27 mouse cellular contexts compared by ENCODE assay signal in the genomic region with DNA sequence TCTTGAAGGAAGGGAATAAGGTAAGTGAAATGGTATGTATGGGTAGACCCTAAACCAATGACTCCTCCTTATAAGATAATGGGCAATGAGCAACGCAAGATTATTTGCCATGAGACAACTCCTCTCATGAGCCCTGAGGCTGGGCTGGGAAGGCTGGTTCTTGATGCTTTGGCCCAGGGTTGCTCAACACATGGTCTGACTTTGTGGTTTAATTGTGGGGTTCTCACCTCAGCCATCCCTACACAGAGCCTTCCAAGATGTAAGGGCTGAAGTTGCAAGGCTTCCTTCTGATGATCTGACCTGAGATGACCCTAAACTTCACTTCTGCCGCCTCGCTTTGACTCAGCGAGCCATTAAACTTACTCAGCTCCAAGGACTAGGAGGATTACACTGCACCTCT.
"Had no signal": no experiment of that assay in that cellular context is flagged by ENCODE, and none has a peak within 500 bp of the region (broad histone marks: within the 10 kb centered on the region; RNA-seq: fewer than 3 reads in every experiment).

No protein-coding gene starts in this region.

- H3K9me3 ChIP-seq: heart, embryonic 13.5 days; heart, embryonic 15.5 days; hindbrain, embryonic 12.5 days; limb, embryonic 10.5 days; liver, embryonic 13.5 days had no signal

- ATAC-seq: hindbrain, embryonic 16.5 days; inflammation-experienced regulatory T-cells, adult 6 months; intestine, postnatal 0 days had no signal

- H3K4me2 ChIP-seq: heart, embryonic 11.5 days; heart, embryonic 13.5 days; heart, embryonic 15.5 days; hindbrain, embryonic 12.5 days; hindbrain, embryonic 14.5 days; limb, embryonic 12.5 days; liver, embryonic 11.5 days; liver, embryonic 13.5 days had no signal

- H3K4me1 ChIP-seq: hindbrain, embryonic 10.5 days; hindbrain, embryonic 12.5 days; liver, embryonic 13.5 days had no signal

- H3K36me3 ChIP-seq: heart, embryonic 13.5 days; heart, embryonic 15.5 days; hindbrain, embryonic 10.5 days; hindbrain, embryonic 12.5 days; limb, embryonic 10.5 days; limb, embryonic 12.5 days; liver, embryonic 13.5 days had no signal

- H3K4me3 ChIP-seq: gastrocnemius, adult 2 months; heart, embryonic 13.5 days; heart, embryonic 15.5 days; hindbrain, embryonic 10.5 days; hindbrain, embryonic 12.5 days; layer of hippocampus, adult 2 months; left cerebral cortex, adult 2 months; limb, embryonic 10.5 days; limb, embryonic 12.5 days; liver, embryonic 13.5 days had no signal

- H3K9ac ChIP-seq: heart, embryonic 13.5 days; heart, embryonic 15.5 days; hindbrain, embryonic 12.5 days; hindbrain, embryonic 14.5 days; limb, embryonic 12.5 days; liver, embryonic 13.5 days had no signal

- H3K27ac ChIP-seq: gastrocnemius, adult 2 months; heart, embryonic 13.5 days; heart, embryonic 15.5 days; hindbrain, embryonic 10.5 days; hindbrain, embryonic 12.5 days; hindbrain, embryonic 14.5 days; layer of hippocampus, adult 2 months; left cerebral cortex, adult 2 months; limb, embryonic 10.5 days; limb, embryonic 12.5 days; liver, embryonic 13.5 days had no signal

- H3K27me3 ChIP-seq: heart, embryonic 13.5 days; heart, embryonic 15.5 days; hindbrain, embryonic 12.5 days; limb, embryonic 12.5 days; liver, embryonic 13.5 days had no signal

- DNase-seq: gastrocnemius, adult 2 months; gastrocnemius, postnatal 10 days; gastrocnemius, postnatal 25 days; heart, adult 18-20 months; heart, postnatal 14 days; heart, postnatal 4 days; kidney, adult 18-20 months; kidney, adult 8-10 months; kidney, postnatal 10 days; kidney, postnatal 25 days; kidney, postnatal 4 days; liver; liver, embryonic 13.5 days had no signal
